Mouse (Mus musculus): Measurements from ENCODE around the gene Pik3c2b. TPM values are rescaled to one million over a fixed set of nuclear protein-coding genes. Genes with fewer than 3 reads are reported as not detected.

The Pik3c2b gene
- polyA plus RNA-seq (2015; fragmentation: Nextera tagmentation; extraction: Ambion mirVana): 1.4 and 1.8 TPM in 2 replicates

GRCm38 (mm10) chr1:133045011-133045860, at the start of gene Pik3c2b:
Gene Pik3c2b, plus strand, starts transcription at chr1:133045667.

GRCm38 (mm10) chr1:133030461-133030860, 15.0 kb upstream of the Pik3c2b start, which contains the start of gene Mdm4:
Gene Mdm4, minus strand, starts transcription at chr1:133030561.

GRCm38 (mm10) chr1:133130638-133131560, 85.4 kb downstream of the Pik3c2b start, which contains the start of gene Ppp1r15b:
Gene Ppp1r15b, plus strand, starts transcription at chr1:133131143.

Other genes starting within 250 kb of the Pik3c2b start
- 11.4 and 14.0 TPM in 2 replicates for gene Lrrn2, start 165.4 kb upstream of the Pik3c2b start, polyA plus RNA-seq (2015; fragmentation: Nextera tagmentation; extraction: Ambion mirVana)
- 9.3 and 16.1 TPM in 2 replicates for gene Mdm4, start 15.1 kb upstream of the Pik3c2b start, polyA plus RNA-seq (2015; fragmentation: Nextera tagmentation; extraction: Ambion mirVana)
- 15.0 and 16.4 TPM in 2 replicates for gene Ppp1r15b, start 85.5 kb downstream of the Pik3c2b start, polyA plus RNA-seq (2015; fragmentation: Nextera tagmentation; extraction: Ambion mirVana)
- gene Plekha6, start 118.5 kb downstream of the Pik3c2b start, polyA plus RNA-seq (2015; fragmentation: Nextera tagmentation; extraction: Ambion mirVana): 5.8 and 11.5 TPM in 2 replicates

Data from adrenal gland, postnatal 0 days (tissue).